Mouse (Mus musculus) embryo, embryonic 9.5 days (tissue): Measurements from ENCODE around the gene Nptx2.

Experiments used
- DNase-seq: peaks from one replicate; pipeline ENCODE4 v3.0.0-alpha.2; 2017; ENCODE audit errors: extremely low spot score

Gene Nptx2

GRCm38 (mm10) chr5:144545653-144546422 is at the start of gene Nptx2:
Gene Nptx2, plus strand, starts transcription at chr5:144545902.
- DNase-seq: peak; percentile 87

- no peak for DNase-seq
Measured at GRCm38 (mm10) chr5:144496481-144496880, 49.2 kb upstream of the Nptx2 start.

DNA sequence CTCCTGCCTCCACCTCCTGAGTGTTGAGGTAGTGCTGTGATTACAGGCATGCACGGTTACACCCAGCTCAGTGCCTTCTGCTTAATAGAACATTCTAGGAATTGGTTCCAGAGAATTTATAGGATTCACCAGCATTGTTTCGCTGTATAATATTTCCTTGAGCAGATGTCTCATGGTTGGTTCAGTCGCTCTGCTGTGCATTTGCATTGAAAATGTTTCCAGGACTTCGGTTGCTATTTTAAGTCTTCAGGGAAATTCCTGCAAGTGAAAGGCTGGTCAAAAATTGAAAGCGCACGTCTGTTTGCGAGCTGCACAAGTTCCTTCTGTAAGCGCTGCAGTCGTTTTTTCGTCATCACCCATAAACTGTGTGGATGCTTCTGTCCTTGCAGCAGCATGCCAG is 41.5 kb upstream of the Nptx2 start:
- no peak for DNase-seq

DNA sequence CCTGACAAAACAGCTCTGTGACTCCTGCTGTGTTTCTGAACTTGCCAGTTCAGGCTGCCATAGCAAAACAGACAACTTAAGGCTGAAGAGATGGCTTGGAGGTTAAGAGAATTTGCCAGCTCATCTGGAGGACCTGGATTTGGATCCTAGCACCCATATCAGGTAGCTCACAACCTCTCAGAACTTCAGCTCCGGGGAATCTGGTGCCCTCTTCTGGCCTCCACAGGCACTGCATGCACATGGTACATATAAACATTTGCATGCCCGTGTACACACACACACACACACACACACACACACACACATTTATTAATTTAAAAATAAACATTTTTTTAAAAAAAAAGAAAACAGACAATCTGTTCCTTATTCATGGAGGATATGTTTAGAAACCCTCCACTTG is 40.0 kb upstream of the Nptx2 start:
- no peak for DNase-seq

DNA sequence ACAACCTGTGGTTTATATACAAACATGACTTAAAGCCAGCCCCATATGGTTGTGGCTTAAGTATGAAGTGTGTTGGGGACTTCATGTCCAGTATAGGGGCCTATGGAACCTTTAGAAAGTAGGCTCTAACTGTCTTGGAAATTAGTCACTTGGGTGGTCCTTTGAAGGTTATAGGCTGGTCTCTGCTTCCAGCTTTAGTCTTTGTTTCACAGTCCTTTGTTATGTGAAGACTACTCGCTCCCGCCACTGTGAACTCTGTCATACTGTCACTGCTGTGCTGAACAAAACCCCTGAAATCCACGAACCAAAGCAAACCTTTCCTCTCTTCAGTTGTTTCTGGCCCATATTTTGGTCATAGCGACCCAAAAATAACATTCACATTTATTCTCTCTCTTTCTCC is 39.5 kb upstream of the Nptx2 start:
- no peak for DNase-seq

DNA sequence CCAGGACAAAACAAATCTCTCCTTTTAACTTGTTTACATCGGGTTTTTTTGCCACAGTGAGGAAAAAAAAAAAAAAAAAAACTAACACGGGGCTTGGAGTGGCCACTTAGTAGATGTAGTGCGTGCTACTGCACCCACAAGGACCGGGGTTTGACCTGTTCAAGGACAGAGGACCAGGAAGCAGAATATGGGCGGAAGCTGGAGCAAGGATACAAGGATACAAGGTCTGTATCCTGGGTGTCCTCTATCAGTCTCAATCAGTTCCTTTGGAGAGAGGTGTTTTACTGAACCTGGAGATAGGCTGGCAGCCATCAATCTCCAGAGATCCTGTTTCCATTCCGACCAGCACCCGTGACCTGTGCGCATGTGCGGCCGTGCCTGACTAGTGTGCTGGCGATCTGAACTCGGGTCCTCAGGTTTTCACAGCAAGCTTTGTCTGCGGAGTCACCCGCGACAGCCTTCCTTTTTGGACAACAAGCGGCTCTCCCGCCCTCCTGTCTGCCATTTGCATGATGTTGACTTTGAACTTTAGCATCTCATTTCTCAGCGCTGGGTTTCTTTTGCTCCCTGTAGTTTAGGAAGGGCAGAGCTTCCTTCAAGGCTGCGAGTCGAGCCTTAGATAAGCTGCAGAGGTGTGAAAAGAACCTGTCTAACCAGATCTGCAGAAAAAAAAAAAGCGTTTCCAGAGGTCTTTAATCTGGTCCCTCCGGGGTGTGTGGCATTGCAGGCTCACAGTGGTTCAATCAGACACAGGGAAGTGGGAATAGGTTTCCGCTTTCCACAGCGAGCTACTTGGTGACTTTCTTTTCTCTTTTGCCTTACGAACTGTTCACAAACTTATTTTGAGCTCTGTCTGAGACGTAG is 38.8 kb upstream of the Nptx2 start:
- DNase-seq: peak; percentile 6

- no peak for DNase-seq
Measured at GRCm38 (mm10) chr5:144509431-144509830, 36.3 kb upstream of the Nptx2 start.

GRCm38 (mm10) chr5:144514738-144515137 is 31.0 kb upstream of the Nptx2 start:
- DNase-seq: peak; percentile 10

DNA sequence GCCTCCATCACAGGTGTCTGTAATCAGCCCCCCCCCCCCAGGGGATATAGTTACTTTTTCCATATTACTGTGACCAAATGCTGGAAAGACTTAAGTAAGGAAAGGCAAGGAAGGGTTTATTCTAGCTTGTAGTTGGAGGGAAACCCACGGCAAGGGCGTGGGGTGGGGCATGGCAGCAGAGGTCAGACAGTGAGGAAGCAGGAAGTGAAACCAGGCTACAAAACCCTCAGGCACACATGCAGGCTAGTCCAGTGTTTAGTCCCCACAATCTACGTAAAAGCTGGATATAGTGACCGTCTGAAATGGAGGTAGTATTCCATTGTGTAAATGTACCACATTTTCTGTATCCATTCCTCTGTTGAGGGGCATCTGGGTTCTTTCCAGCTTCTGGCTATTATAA is 30.5 kb upstream of the Nptx2 start:
- DNase-seq: no peak

GRCm38 (mm10) chr5:144520096-144520495 is 25.6 kb upstream of the Nptx2 start:
- no peak for DNase-seq

GRCm38 (mm10) chr5:144524774-144525173 is 20.9 kb upstream of the Nptx2 start:
- DNase-seq: no peak

GRCm38 (mm10) chr5:144529123-144529522 is 16.6 kb upstream of the Nptx2 start:
- DNase-seq: no peak

GRCm38 (mm10) chr5:144542711-144543308 is 2.9 kb upstream of the Nptx2 start:
- DNase-seq: peak; percentile 39

- DNase-seq: peak; percentile 49
Measured at GRCm38 (mm10) chr5:144546423-144546995, 807 bp downstream of the Nptx2 start.

GRCm38 (mm10) chr5:144547333-144547878 is 1.7 kb downstream of the Nptx2 start:
- peak; percentile 14 for DNase-seq

- peak; percentile 53 for DNase-seq
Measured at GRCm38 (mm10) chr5:144548079-144548631, 2.5 kb downstream of the Nptx2 start.

GRCm38 (mm10) chr5:144550003-144550402 is 4.3 kb downstream of the Nptx2 start:
- DNase-seq: no peak

DNA sequence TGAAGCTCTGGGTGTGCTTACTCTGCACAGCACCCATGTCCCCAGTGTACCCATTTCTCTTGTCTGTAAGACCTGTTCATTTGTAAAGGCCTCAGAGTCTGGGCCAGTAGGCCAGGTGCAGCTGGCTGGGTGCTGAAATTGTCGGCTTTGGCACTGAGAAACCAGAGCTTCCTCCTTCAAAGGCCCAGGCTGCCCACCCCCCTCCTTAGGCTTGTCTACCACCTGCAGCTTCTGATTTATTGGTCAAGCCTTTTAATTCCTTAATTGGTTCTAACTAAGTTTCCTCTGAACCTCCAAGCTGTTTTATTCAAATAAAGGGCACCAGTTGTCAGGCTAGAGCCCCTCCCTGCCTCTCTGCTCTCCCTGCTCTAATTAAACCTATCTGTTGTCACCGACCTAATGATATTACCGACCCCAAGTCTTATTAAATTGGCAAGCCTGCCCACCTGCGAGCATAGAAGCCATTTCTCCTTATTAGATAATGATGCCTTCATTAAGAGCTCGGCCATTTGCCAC is 5.0 kb downstream of the Nptx2 start:
- DNase-seq: no peak

DNA sequence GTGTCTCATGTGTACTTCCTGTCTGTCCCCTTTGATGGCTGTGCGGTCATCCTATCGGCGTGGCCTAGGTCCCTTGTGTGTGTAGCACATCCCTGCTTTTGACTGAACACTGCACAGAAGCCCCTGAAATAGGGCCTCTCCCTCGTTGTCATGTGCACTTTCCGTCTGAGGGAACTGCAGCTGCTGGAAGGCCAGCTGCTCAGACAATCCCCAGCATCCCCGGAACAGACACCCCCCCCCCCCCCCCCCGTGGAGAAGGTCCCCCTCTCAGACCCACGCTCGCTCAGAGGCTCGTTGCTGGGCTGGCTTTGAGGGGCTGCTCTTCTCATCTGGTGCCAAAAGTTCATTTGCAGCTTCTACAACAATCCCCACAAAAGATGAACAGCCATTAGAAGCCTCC is 11.0 kb downstream of the Nptx2 start:
- DNase-seq: no peak

- no peak for DNase-seq
Measured at GRCm38 (mm10) chr5:144557363-144557762, 11.7 kb downstream of the Nptx2 start.

GRCm38 (mm10) chr5:144558481-144558880 is 12.8 kb downstream of the Nptx2 start:
- DNase-seq: no peak
